Mouse (Mus musculus) embryonic fibroblast, embryonic 13.5 days (primary cell): ENCODE data around the gene Grwd1.

Experiments
- CTCF ChIP-seq: IDR thresholded peaks from 2 replicates; pipeline ENCODE4 v1.5.1; 2011; ENCODE audit warnings: mild to moderate bottlenecking, control low read depth, low read length, moderate library complexity, borderline replicate concordance; ENCODE audit not compliant: insufficient read depth
- POLR2A ChIP-seq: IDR thresholded peaks from 2 replicates; pipeline ENCODE4 v1.6.1; 2011; ENCODE audit warnings: low read depth, mild to moderate bottlenecking, control low read depth, low read length, moderate library complexity

GRCm38 (mm10) chr7:45870282-45871058 lies 39.7 kb upstream of the Grwd1 start:
- peak; percentile 31 for TF ChIP-seq POLR2A
- TF ChIP-seq CTCF, result no peak
